Mouse (Mus musculus): ENCODE data around the gene Scaf1. TPM values are rescaled to one million over a fixed set of nuclear protein-coding genes. Genes with fewer than 3 reads are reported as not detected.

Gene Scaf1
- total RNA-seq, 2 experiments from 2014 or later, result 156 to 160 TPM

GRCm38 (mm10) chr7:45048001-45048890 lies 32.1 kb upstream of the Scaf1 start:
- DNase-seq (ENCODE audit: extremely low spot score in 1 of 2, low spot score in 2 of 2), result peak in 1 of 2 experiments; percentile 48
- intact Hi-C loops (cut with DNase I), result no loop called here

GRCm38 (mm10) chr7:45047491-45047890 lies 31.3 kb upstream of the Scaf1 start:
- no peak for DNase-seq (ENCODE audit: extremely low spot score in 1 of 2, low spot score in 2 of 2)
- intact Hi-C loops (cut with DNase I), result no loop called here

- intact Hi-C loops (cut with DNase I), result no loop called here
- peak in 1 of 2 experiments; percentile 28 for DNase-seq (ENCODE audit: extremely low spot score in 1 of 2, low spot score in 2 of 2)
Measured at GRCm38 (mm10) chr7:45046853-45047350, 30.7 kb upstream of the Scaf1 start.

- DNase-seq (ENCODE audit: extremely low spot score in 1 of 2, low spot score in 2 of 2), result peak in 1 of 2 experiments; percentile 35
- intact Hi-C loops (cut with DNase I), result no loop called here
Measured at GRCm38 (mm10) chr7:45045741-45046140, 29.6 kb upstream of the Scaf1 start.

GRCm38 (mm10) chr7:45043307-45043706 lies 27.1 kb upstream of the Scaf1 start:
- intact Hi-C loops (cut with DNase I), result no loop called here
- DNase-seq (ENCODE audit: extremely low spot score in 1 of 2, low spot score in 2 of 2), result peak in 1 of 2 experiments; percentile 37

- intact Hi-C loops (cut with DNase I), result no loop called here
- no peak for DNase-seq (ENCODE audit: extremely low spot score in 1 of 2, low spot score in 2 of 2)
Measured at GRCm38 (mm10) chr7:45040851-45041250, 24.7 kb upstream of the Scaf1 start.

GRCm38 (mm10) chr7:45038411-45038810 lies 22.2 kb upstream of the Scaf1 start:
- intact Hi-C loops (cut with DNase I), result no loop called here
- no peak for DNase-seq (ENCODE audit: extremely low spot score in 1 of 2, low spot score in 2 of 2)

- intact Hi-C loops (cut with DNase I), result no loop called here
Measured at GRCm38 (mm10) chr7:45037720-45038361, 21.7 kb upstream of the Scaf1 start.

GRCm38 (mm10) chr7:45036702-45037101 lies 20.5 kb upstream of the Scaf1 start:
- intact Hi-C loops (cut with DNase I), result no loop called here

More at GRCm38 (mm10) chr7:45037720-45038361, 21.7 kb upstream of the Scaf1 start:
- DNase-seq (ENCODE audit: extremely low spot score in 1 of 2, low spot score in 2 of 2), result peak in 1 of 2 experiments; percentile 65

GRCm38 (mm10) chr7:45035631-45036030 lies 19.5 kb upstream of the Scaf1 start:
- DNase-seq (ENCODE audit: extremely low spot score in 1 of 2, low spot score in 2 of 2), result no peak
- intact Hi-C loops (cut with DNase I), result no loop called here

More at GRCm38 (mm10) chr7:45036702-45037101, 20.5 kb upstream of the Scaf1 start:
- no peak for DNase-seq (ENCODE audit: extremely low spot score in 1 of 2, low spot score in 2 of 2)

GRCm38 (mm10) chr7:45033722-45034359 lies 17.7 kb upstream of the Scaf1 start:
- no peak for DNase-seq (ENCODE audit: extremely low spot score in 1 of 2, low spot score in 2 of 2)
- intact Hi-C loops (cut with DNase I), result no loop called here

- DNase-seq (ENCODE audit: extremely low spot score in 1 of 2, low spot score in 2 of 2), result no peak
- intact Hi-C loops (cut with DNase I), result no loop called here
Measured at GRCm38 (mm10) chr7:45030857-45031256, 14.7 kb upstream of the Scaf1 start.

GRCm38 (mm10) chr7:45029995-45030394 lies 13.8 kb upstream of the Scaf1 start:
- intact Hi-C loops (cut with DNase I), result no loop called here
- no peak for DNase-seq (ENCODE audit: extremely low spot score in 1 of 2, low spot score in 2 of 2)

- intact Hi-C loops (cut with DNase I), result no loop called here
Measured at GRCm38 (mm10) chr7:45028351-45028750, 12.2 kb upstream of the Scaf1 start.

GRCm38 (mm10) chr7:45027761-45028160 lies 11.6 kb upstream of the Scaf1 start:
- intact Hi-C loops (cut with DNase I), result no loop called here
- no peak for DNase-seq (ENCODE audit: extremely low spot score in 1 of 2, low spot score in 2 of 2)

More at GRCm38 (mm10) chr7:45028351-45028750, 12.2 kb upstream of the Scaf1 start:
- DNase-seq (ENCODE audit: extremely low spot score in 1 of 2, low spot score in 2 of 2), result no peak

GRCm38 (mm10) chr7:45026256-45026655 lies 10.1 kb upstream of the Scaf1 start:
- intact Hi-C loops (cut with DNase I), result no loop called here
- no peak for DNase-seq (ENCODE audit: extremely low spot score in 1 of 2, low spot score in 2 of 2)

GRCm38 (mm10) chr7:45025601-45026220 lies 9.5 kb upstream of the Scaf1 start:
- no peak for DNase-seq (ENCODE audit: extremely low spot score in 1 of 2, low spot score in 2 of 2)
- intact Hi-C loops (cut with DNase I), result no loop called here

- no peak for DNase-seq (ENCODE audit: extremely low spot score in 1 of 2, low spot score in 2 of 2)
- intact Hi-C loops (cut with DNase I), result no loop called here
Measured at GRCm38 (mm10) chr7:45024281-45025248, 8.4 kb upstream of the Scaf1 start.

All from left cerebral cortex, postnatal 10 days (tissue).